Mouse (Mus musculus) liver, embryonic 13.5 days (tissue): ENCODE results near the gene Klk1b22. TPM values are rescaled to one million over a fixed set of nuclear protein-coding genes. Genes with fewer than 3 reads are reported as not detected.
A peak's percentile ranks its signal among the peaks of the same experiment; 100 is the strongest.
"Not testable (repeated sequence)": the region's sequence is repeated elsewhere in the genome, so short reads cannot be mapped to it uniquely, and the experiment has no call there.

Source experiments
- ATAC-seq: fragments of 200-750 bp; cut with Nextera tagmentation; 2 replicates; pipeline ENCODE4 v1.8.0; 2017; ENCODE audit warnings: low read depth, mild to moderate bottlenecking, moderate number of reproducible peaks, moderate library complexity
- DNase-seq: peaks from one replicate; pipeline ENCODE4 v3.0.0; 2022
- H3K27ac ChIP-seq: fragments of 300-500 bp; sonication (generic); 2 replicates; pipeline ENCODE4 v1.5.1; 2015; ENCODE audit warnings: moderate library complexity, mild to moderate bottlenecking, inconsistent platforms
- H3K27me3 ChIP-seq: fragments of 300-500 bp; sonication (generic); 2 replicates; pipeline ENCODE4 v1.6.1; 2015; ENCODE audit warnings: mild to moderate bottlenecking, inconsistent platforms
- H3K36me3 ChIP-seq: fragments of 300-500 bp; sonication (generic); 2 replicates; pipeline ENCODE4 v1.6.1; 2015; ENCODE audit warnings: mild to moderate bottlenecking, inconsistent platforms
- H3K4me1 ChIP-seq: fragments of 300-500 bp; sonication (generic); replicated peaks from 2 replicates; pipeline ENCODE4 v1.6.1; 2015; ENCODE audit warnings: inconsistent platforms
- H3K4me2 ChIP-seq: fragments of 300-500 bp; sonication (generic); 2 replicates; pipeline ENCODE4 v1.6.1; 2015; ENCODE audit warnings: inconsistent platforms, mild to moderate bottlenecking, moderate library complexity
- H3K4me3 ChIP-seq: fragments of 300-500 bp; sonication (generic); replicated peaks from 2 replicates; pipeline ENCODE4 v1.5.1; 2015; ENCODE audit warnings: mild to moderate bottlenecking, inconsistent platforms
- H3K9ac ChIP-seq: fragments of 300-500 bp; sonication (generic); 2 replicates; pipeline ENCODE4 v1.6.1; 2015; ENCODE audit warnings: mild to moderate bottlenecking, inconsistent platforms
- H3K9me3 ChIP-seq: fragments of 300-500 bp; sonication (generic); replicated peaks from 2 replicates; pipeline ENCODE4 v1.6.1; 2016; ENCODE audit warnings: inconsistent platforms
- WGBS: fragments of 180-500 bp; shearing (Covaris S2); methylation state at CpG from one replicate; pipeline ENCODE4 v1.1.7; 2015; ENCODE audit not compliant: insufficient replicate concordance; 5-methylcytosine and 5-hydroxymethylcytosine counted together
- polyA plus RNA-seq: library from polyadenylated mRNA; unstranded; fragments of >200 nt; fragmentation: Nextera tagmentation; extraction: Ambion mirVana; gene quantifications from 2 replicates; pipeline ENCODE4 v1.2.1, GENCODE M21; 2015

Klk1b22 gene
- polyA plus RNA-seq, result not detected in 2 replicates

DNA sequence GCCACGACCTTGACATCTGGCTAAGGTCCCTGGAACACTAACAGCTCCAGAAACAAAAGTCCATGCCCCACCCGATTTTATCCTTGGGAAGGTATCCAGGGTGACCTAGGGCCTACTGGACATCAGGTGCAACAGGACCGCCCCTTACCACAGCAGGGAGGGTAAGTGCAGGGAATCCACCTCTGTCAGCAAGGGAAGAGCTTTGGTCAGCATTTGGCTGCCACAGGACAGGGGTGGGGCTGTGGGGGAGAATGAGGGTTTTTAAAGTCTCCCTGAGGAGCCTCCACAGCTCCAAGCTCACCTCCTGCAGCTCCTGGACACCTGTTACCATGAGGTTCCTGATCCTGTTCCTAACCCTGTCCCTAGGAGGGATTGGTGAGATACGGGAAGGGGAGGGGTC lies at the start of gene Klk1b22:
Gene Klk1b22, plus strand, starts transcription at position 301 of the 400 bp plus-strand sequence.
- no peaks in the 10 kb centered on the region for H3K27me3 ChIP-seq
- H3K9me3 ChIP-seq, result no peaks in the 10 kb centered on the region
- H3K36me3 ChIP-seq, result no peaks in the 10 kb centered on the region
- ATAC-seq, result no peak
- no peak within 1 kb of the TSS for H3K4me2 ChIP-seq
- DNase-seq, result peak; percentile 3
- H3K4me1 ChIP-seq, result no peaks in the 10 kb centered on the region
- no peak within 1 kb of the TSS for H3K4me3 ChIP-seq
- WGBS, result 51% methylated on average over 4 of the region's 4 CpGs
- no peak within 1 kb of the TSS for H3K27ac ChIP-seq
- H3K9ac ChIP-seq, result no peak within 1 kb of the TSS

DNA sequence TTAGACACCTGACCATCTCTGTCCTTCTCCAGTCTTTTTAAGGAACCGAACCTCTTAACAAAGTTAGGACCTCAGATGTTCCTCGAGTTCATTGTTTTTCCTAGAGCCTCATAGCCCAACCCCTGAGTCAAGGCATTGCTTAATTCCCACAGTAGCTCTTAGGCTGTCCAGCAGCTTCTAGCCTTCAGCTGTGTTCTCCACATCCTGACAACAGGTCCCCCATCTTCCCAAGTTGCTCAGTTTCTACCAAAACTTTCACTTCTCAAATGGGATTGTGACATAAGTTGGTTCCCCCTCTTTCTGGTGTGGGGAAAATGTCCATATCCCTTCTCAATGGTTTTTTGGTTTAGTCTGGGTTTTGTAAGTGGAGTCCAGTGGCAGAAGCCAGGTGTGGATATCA lies 40.4 kb upstream of the Klk1b22 start:
- 51% methylated on average over 2 of the region's 2 CpGs for WGBS
- no peak overlapping the region for H3K27ac ChIP-seq
- H3K36me3 ChIP-seq, result no peaks in the 10 kb centered on the region
- no peak overlapping the region for H3K9ac ChIP-seq
- no peak overlapping the region for H3K4me2 ChIP-seq
- no peak overlapping the region for H3K4me3 ChIP-seq
- no peaks in the 10 kb centered on the region for H3K4me1 ChIP-seq
- ATAC-seq (no peak), DNase-seq (no peak)
- H3K27me3 ChIP-seq, result no peaks in the 10 kb centered on the region
- H3K9me3 ChIP-seq, result no peaks in the 10 kb centered on the region

DNA sequence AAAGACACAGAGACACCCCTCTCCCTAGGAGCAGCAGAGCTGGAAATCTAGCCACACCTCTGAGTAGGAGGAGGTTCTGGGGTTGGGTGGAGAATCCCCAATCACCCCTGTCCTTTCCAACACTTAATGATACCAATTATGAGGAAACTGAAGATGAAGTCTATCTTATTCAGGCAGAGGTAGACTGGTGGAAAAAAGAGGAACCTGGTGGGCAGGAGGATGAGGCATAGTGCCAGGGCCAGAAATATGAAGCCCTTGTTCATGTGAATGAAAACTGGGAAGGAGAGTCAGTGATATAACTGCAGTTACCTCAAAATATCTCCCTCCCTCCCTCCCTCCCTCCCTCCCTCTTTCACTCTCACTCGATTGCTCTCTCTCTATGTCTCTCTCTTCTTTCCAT lies 34.8 kb upstream of the Klk1b22 start:
- DNase-seq, result no peak
- no peak overlapping the region for H3K9ac ChIP-seq
- H3K27ac ChIP-seq, result no peak overlapping the region
- no peak overlapping the region for H3K4me3 ChIP-seq
- H3K36me3 ChIP-seq, result no peaks in the 10 kb centered on the region
- H3K27me3 ChIP-seq, result no peaks in the 10 kb centered on the region
- H3K4me2 ChIP-seq, result no peak overlapping the region
- no peak for ATAC-seq
- H3K4me1 ChIP-seq, result no peaks in the 10 kb centered on the region
- H3K9me3 ChIP-seq, result no peaks in the 10 kb centered on the region
- 36% methylated on average over 1 of the region's 1 CpGs for WGBS

- H3K27ac ChIP-seq, result no peak overlapping the region
- H3K36me3 ChIP-seq, result no peaks in the 10 kb centered on the region
- H3K4me2 ChIP-seq, result no peak overlapping the region
- ATAC-seq, result no peak
- H3K9me3 ChIP-seq, result no peaks in the 10 kb centered on the region
- no peak overlapping the region for H3K4me3 ChIP-seq
- H3K27me3 ChIP-seq, result no peaks in the 10 kb centered on the region
- no peaks in the 10 kb centered on the region for H3K4me1 ChIP-seq
- no peak overlapping the region for H3K9ac ChIP-seq
- no peak for DNase-seq
- 48% methylated on average over 1 of the region's 1 CpGs for WGBS
Observed at GRCm38 (mm10) chr7:44096111-44096510, 16.4 kb upstream of the Klk1b22 start.

DNA sequence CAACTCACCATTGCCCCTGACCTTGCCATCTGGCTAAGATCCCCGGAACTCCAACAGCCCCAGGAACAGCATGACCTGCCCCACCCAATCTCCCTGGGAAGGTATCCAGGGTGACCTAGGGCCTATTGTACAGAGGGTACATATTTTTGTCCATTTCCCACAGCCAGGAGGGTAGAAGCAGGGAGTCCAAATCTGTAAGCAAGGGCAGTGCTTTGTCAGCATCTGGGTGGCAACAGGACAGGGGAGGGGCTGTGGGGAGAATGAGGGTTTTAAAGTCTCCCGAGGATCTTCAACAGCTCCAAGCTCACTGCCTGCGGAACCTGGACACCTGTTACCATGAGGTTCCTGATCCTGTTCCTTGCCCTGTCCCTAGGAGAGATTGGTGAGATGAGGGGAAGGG lies 10.4 kb upstream of the Klk1b22 start, which contains the start of gene Klk1b21:
Gene Klk1b21, plus strand, starts transcription at position 301 of the 400 bp plus-strand sequence.
- H3K9ac ChIP-seq, ATAC-seq, DNase-seq, H3K27ac ChIP-seq, H3K4me1 ChIP-seq, H3K4me3 ChIP-seq, H3K27me3 ChIP-seq, H3K9me3 ChIP-seq, H3K4me2 ChIP-seq, H3K36me3 ChIP-seq: not testable (repeated sequence)
- 54% methylated on average over 3 of the region's 3 CpGs for whole genome bisulfite sequencing

DNA sequence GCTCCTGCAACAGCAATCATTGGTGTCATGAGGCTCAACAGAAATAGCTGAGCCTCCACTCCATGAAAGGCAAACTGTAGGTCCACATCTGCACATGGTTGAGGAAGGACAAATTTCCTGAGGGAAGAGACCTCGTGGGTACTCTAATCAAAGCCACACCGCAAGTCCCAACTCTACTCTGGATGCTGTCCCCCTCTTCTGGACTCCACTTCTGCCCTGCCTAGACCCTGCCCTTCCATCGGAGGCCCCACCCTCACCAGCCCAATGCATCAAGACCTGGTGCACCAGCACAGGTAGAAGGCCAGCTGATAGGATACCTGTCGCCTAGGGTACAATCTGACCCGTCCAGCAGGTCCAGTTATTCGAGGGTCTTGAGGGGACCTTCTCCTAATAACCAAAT lies 11.0 kb downstream of the Klk1b22 start:
- no peak overlapping the region for H3K4me3 ChIP-seq
- no peak overlapping the region for H3K4me2 ChIP-seq
- DNase-seq (no peak), ATAC-seq (no peak)
- H3K9ac ChIP-seq, result no peak overlapping the region
- no peaks in the 10 kb centered on the region for H3K27me3 ChIP-seq
- no peaks in the 10 kb centered on the region for H3K4me1 ChIP-seq
- H3K27ac ChIP-seq, result no peak overlapping the region
- H3K36me3 ChIP-seq, result no peaks in the 10 kb centered on the region
- H3K9me3 ChIP-seq, result no peaks in the 10 kb centered on the region
- WGBS, result 67% methylated on average over 6 of the region's 6 CpGs

GRCm38 (mm10) chr7:44136467-44136866 lies 24.0 kb downstream of the Klk1b22 start, which contains the start of gene Klk1b16:
Gene Klk1b16 (plus strand): TSS chr7:44136767.
- no peaks in the 10 kb centered on the region for H3K36me3 ChIP-seq
- no peaks in the 10 kb centered on the region for H3K9me3 ChIP-seq
- no peak within 1 kb of the TSS for H3K9ac ChIP-seq
- 72% methylated on average over 3 of the region's 3 CpGs for WGBS
- no peak within 1 kb of the TSS for H3K4me3 ChIP-seq
- no peaks in the 10 kb centered on the region for H3K27me3 ChIP-seq
- no peak within 1 kb of the TSS for H3K27ac ChIP-seq
- H3K4me1 ChIP-seq, result no peaks in the 10 kb centered on the region
- ATAC-seq (no peak), DNase-seq (no peak)
- no peak within 1 kb of the TSS for H3K4me2 ChIP-seq

Other genes starting within 250 kb of the Klk1b22 start
- gene Klk4, start 231.5 kb upstream of the Klk1b22 start, polyA plus RNA-seq, result not detected in 2 replicates
- gene Klk15, start 178.9 kb upstream of the Klk1b22 start, polyA plus RNA-seq, result not detected in 2 replicates
- not detected in 2 replicates for gene Klk1b8, start 162.0 kb upstream of the Klk1b22 start, polyA plus RNA-seq
- gene Klk1b1, start 145.9 kb upstream of the Klk1b22 start, polyA plus RNA-seq, result not detected in 2 replicates
- gene Klk1b9, start 136.6 kb upstream of the Klk1b22 start, polyA plus RNA-seq, result not detected in 2 replicates
- not detected in 2 replicates for gene Klk1b11, start 116.8 kb upstream of the Klk1b22 start, polyA plus RNA-seq
- not detected in 2 replicates for gene Klk1b26, start 100.5 kb upstream of the Klk1b22 start, polyA plus RNA-seq
- gene Klk1b27, start 60.4 kb upstream of the Klk1b22 start, polyA plus RNA-seq, result not detected in 2 replicates
- gene Klk1b21, start 10.3 kb upstream of the Klk1b22 start, polyA plus RNA-seq, result not detected in 2 replicates
- not detected in 2 replicates for gene Klk1b16, start 24.1 kb downstream of the Klk1b22 start, polyA plus RNA-seq
- not detected in 2 replicates for gene Klk1b24, start 75.6 kb downstream of the Klk1b22 start, polyA plus RNA-seq
- not detected in 2 replicates for gene Klk1b3, start 85.5 kb downstream of the Klk1b22 start, polyA plus RNA-seq
- gene Klk1b4, start 94.8 kb downstream of the Klk1b22 start, polyA plus RNA-seq, result not detected in 2 replicates
- not detected in 2 replicates for gene Klk1b5, start 103.3 kb downstream of the Klk1b22 start, polyA plus RNA-seq
- not detected in 2 replicates for gene Klk1, start 112.7 kb downstream of the Klk1b22 start, polyA plus RNA-seq
- gene Gm36864, start 123.5 kb downstream of the Klk1b22 start, polyA plus RNA-seq, result not detected in 2 replicates
- gene 1700028J19Rik, start 134.0 kb downstream of the Klk1b22 start, polyA plus RNA-seq, result 1.3 and 1.6 TPM in 2 replicates
- gene 2410002F23Rik, start 134.0 kb downstream of the Klk1b22 start, polyA plus RNA-seq, result 40.3 and 47.0 TPM in 2 replicates
- not detected in 2 replicates for gene Acp4, start 144.7 kb downstream of the Klk1b22 start, polyA plus RNA-seq
- not detected in 2 replicates for gene Gm15517, start 148.8 kb downstream of the Klk1b22 start, polyA plus RNA-seq
- 0.46 and 0.76 TPM in 2 replicates for gene Clec11a, start 194.2 kb downstream of the Klk1b22 start, polyA plus RNA-seq
- gene Shank1, start 197.6 kb downstream of the Klk1b22 start, polyA plus RNA-seq, result 0.06 TPM in 2 replicates